In the genomic region with DNA sequence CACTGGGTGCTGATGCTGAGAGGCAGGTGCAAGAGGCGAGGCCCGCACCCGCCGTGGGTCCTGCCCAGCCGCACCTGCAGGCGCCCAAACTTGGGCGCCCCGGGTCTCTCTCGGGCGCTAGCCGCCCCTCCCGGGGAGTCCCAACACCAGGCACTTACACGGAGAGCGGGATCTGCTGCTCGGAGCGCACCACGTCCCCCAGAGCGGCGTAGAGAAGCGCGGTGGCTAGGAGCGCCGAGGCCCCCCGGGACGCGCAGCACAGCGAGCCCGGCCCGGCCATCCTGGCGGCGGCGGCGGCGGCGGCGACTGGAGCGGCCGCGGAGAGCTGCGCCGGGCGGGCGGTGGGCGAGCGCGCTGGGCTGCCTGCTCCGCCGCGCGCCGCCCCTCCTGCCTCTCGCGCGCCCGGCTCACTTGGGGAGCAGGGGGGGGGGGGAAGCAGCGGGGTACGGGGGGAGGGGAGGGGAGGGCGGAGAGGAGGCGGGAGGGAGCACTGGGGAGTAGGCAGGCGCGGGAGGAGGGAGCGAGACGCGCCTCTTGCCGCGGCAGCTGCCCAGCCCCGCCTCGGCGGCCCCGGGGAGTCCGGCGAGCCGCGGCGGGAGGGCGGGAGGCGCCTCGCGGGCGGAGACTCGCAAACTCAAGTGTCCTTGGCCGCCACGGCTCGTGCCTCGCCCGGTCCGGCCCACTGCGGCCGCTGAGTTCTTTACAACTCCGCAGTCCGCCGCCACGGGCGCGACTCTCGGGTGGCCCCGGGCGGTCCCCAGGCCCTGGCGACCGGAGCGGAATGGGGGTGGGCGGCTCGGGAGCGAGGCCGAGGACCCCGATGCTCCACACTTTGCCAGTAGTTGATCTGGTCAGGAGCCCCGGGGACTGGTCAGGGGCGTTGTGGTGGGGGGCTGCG, we compare ENCODE assay signal across 8 mouse cellular contexts. TPM values are rescaled to one million over a fixed set of nuclear protein-coding genes. Genes with fewer than 3 reads are reported as not detected.
A peak's percentile ranks its signal among the peaks of the same experiment; 100 is the strongest.
DNase-seq lines count a peak whose midpoint lies in the region; ATAC-seq lines count a peak whose summit lies in the region.

Gene Cacna2d3, minus strand, starts transcription at position 377 of the 898 bp plus-strand sequence.

- no peaks in the 10 kb centered on the region for H3K9me3 ChIP-seq in forebrain, embryonic 15.5 days
- H3K9me3 ChIP-seq in liver, embryonic 16.5 days (replicated peaks; ENCODE audit: control insufficient read depth, low read length): no peaks in the 10 kb centered on the region

- ATAC-seq in forebrain, embryonic 15.5 days (replicated peaks): peak; percentile 84
- no peak for ATAC-seq in liver, embryonic 16.5 days (ENCODE audit: low read depth)

- peak; percentile 28 to 36 for DNase-seq in urinary bladder, adult 18-20 months (ENCODE audit: low spot score in 2 of 2)
- no peak for DNase-seq in urinary bladder, postnatal 10 days (ENCODE audit: low spot score)
- peak; percentile 17 for DNase-seq in heart, postnatal 25 days (ENCODE audit: low spot score)
- peak; percentile 59 to 62 for DNase-seq in layer of hippocampus, adult 18-20 months (ENCODE audit: low spot score in 2 of 2)
- DNase-seq in ovary, adult 18-20 months (ENCODE audit: low spot score): peak; percentile 70
- DNase-seq in spleen, postnatal 36 days (ENCODE audit: low spot score in 2 of 2): no peak

- under 1% methylated on average over 72 of the region's 109 CpGs for WGBS in forebrain, embryonic 15.5 days
- WGBS in liver, embryonic 16.5 days (ENCODE audit: insufficient replicate concordance): under 1% methylated on average over 87 of the region's 109 CpGs

- peak within 1 kb of the TSS; percentile 75 for H3K27ac ChIP-seq in forebrain, embryonic 15.5 days (replicated peaks)
- no peak within 1 kb of the TSS for H3K27ac ChIP-seq in liver, embryonic 16.5 days (ENCODE audit: low read length)

- no peaks in the 10 kb centered on the region for H3K36me3 ChIP-seq in forebrain, embryonic 15.5 days
- no peaks in the 10 kb centered on the region for H3K36me3 ChIP-seq in liver, embryonic 16.5 days (ENCODE audit: control insufficient read depth, insufficient read depth)

- peak within 1 kb of the TSS; percentile 80 for H3K4me3 ChIP-seq in forebrain, embryonic 15.5 days
- peak within 1 kb of the TSS; percentile 41 for H3K4me3 ChIP-seq in liver, embryonic 16.5 days (ENCODE audit: low read depth, low read length)

- peak within 1 kb of the TSS; percentile 100 for H3K4me2 ChIP-seq in forebrain, embryonic 15.5 days (replicated peaks)
- H3K4me2 ChIP-seq in liver, embryonic 16.5 days (ENCODE audit: low read depth, low read length): peak within 1 kb of the TSS; percentile 55

- H3K27me3 ChIP-seq in forebrain, embryonic 15.5 days: peaks cover 21% of the 10 kb centered on the region; the same call in 1 of the 2 replicates
- peaks cover 47% of the 10 kb centered on the region for H3K27me3 ChIP-seq in liver, embryonic 16.5 days (ENCODE audit: control insufficient read depth, insufficient read depth, low read depth, low read length)

- H3K9ac ChIP-seq in forebrain, embryonic 15.5 days (replicated peaks): peak within 1 kb of the TSS; percentile 76
- no peak within 1 kb of the TSS for H3K9ac ChIP-seq in liver, embryonic 16.5 days (ENCODE audit: low read depth, low read length)

- intact Hi-C loops in heart, postnatal 25 days (cut with DNase I): no loop called here

- peaks cover 33% of the 10 kb centered on the region for H3K4me1 ChIP-seq in forebrain, embryonic 15.5 days
- H3K4me1 ChIP-seq in liver, embryonic 16.5 days (ENCODE audit: control insufficient read depth, low read depth, low read length): no peaks in the 10 kb centered on the region

RNA-seq across cellular contexts. Expression of gene Cacna2d3, which starts in this region (rescaled TPM):
- 24.8 and 28.1 TPM in 2 replicates for polyA plus RNA-seq in forebrain, embryonic 15.5 days (2015; fragmentation: Nextera tagmentation; extraction: Ambion mirVana)
- under 1 TPM; 0.31 to 0.60 TPM for total RNA-seq in heart, postnatal 25 days (2021)
- total RNA-seq in layer of hippocampus, adult 18-20 months (2021): 10 to 100 TPM; 85.8 to 89.9 TPM
- 0.02 TPM in 1 of 2 replicates, not detected in the other for polyA plus RNA-seq in liver, embryonic 16.5 days (2015; fragmentation: Nextera tagmentation; extraction: Ambion mirVana)

Comparison
In these comparisons a context has a peak if more than half of its experiments do, and no peak if none do; other contexts are left out.
1. RNA of gene Cacna2d3 (total RNA-seq): 85.8 to 89.9 TPM in layer of hippocampus, adult 18-20 months; 0.31 to 0.60 TPM in heart, postnatal 25 days; every median in the first group is over 10 times any median in the second.
2. RNA of gene Cacna2d3 (polyA plus RNA-seq): 24.8 to 28.1 TPM in forebrain, embryonic 15.5 days; 0.02 TPM in liver, embryonic 16.5 days; every median in the first group is over 10 times any median in the second.
3. DNase-seq: peak in urinary bladder, adult 18-20 months (2 of 2), layer of hippocampus, adult 18-20 months (2 of 2) and ovary, adult 18-20 months (single experiment); none in urinary bladder, postnatal 10 days (single experiment) and spleen, postnatal 36 days (0 of 2).
4. Peak in DNase-seq in heart, postnatal 25 days; RNA of the gene not detected or under 1 TPM.